Comparison of ENCODE assay signal across 28 mouse cellular contexts in genomic region chr1:135441861-135442260, GRCm38 (mm10).
"Had no signal": no experiment of that assay in that cellular context is flagged by ENCODE, and none has a peak within 500 bp of the region (broad histone marks: within the 10 kb centered on the region; RNA-seq: fewer than 3 reads in every experiment).

No protein-coding gene starts in this region.

- H3K4me1 ChIP-seq: embryonic facial prominence, embryonic 10.5 days; embryonic facial prominence, embryonic 12.5 days; embryonic facial prominence, embryonic 13.5 days; embryonic facial prominence, embryonic 15.5 days; forebrain, embryonic 10.5 days; forebrain, embryonic 12.5 days; forebrain, embryonic 13.5 days; forebrain, embryonic 15.5 days had no signal

- H3K27ac ChIP-seq: embryonic facial prominence, embryonic 10.5 days; embryonic facial prominence, embryonic 12.5 days; embryonic facial prominence, embryonic 13.5 days; embryonic facial prominence, embryonic 15.5 days; forebrain, embryonic 10.5 days; forebrain, embryonic 12.5 days; forebrain, embryonic 13.5 days; forebrain, embryonic 15.5 days; gastrocnemius, adult 2 months; heart, adult 2 months had no signal

- H3K4me2 ChIP-seq: embryonic facial prominence, embryonic 12.5 days; embryonic facial prominence, embryonic 13.5 days; embryonic facial prominence, embryonic 15.5 days; forebrain, embryonic 12.5 days; forebrain, embryonic 13.5 days; forebrain, embryonic 15.5 days had no signal

- H3K9ac ChIP-seq: embryonic facial prominence, embryonic 12.5 days; embryonic facial prominence, embryonic 13.5 days; embryonic facial prominence, embryonic 15.5 days; forebrain, embryonic 12.5 days; forebrain, embryonic 13.5 days; forebrain, embryonic 15.5 days; forebrain, postnatal 0 days had no signal

- H3K27me3 ChIP-seq: embryonic facial prominence, embryonic 12.5 days; embryonic facial prominence, embryonic 13.5 days; embryonic facial prominence, embryonic 15.5 days; forebrain, embryonic 12.5 days; forebrain, embryonic 13.5 days; forebrain, embryonic 15.5 days had no signal

- DNase-seq: cerebellum, adult 2 months; cerebellum, adult 8-10 months; cerebellum, adult 9-10 months; cerebellum, adult 9-11 months; cerebellum, postnatal 10 days; cerebellum, postnatal 14 days; cerebellum, postnatal 25 days; cerebellum, postnatal 36 days; embryo, embryonic 11 days; forebrain, postnatal 0 days; gastrocnemius, adult 2 months; gastrocnemius, postnatal 10 days; gastrocnemius, postnatal 14 days; gastrocnemius, postnatal 25 days; gastrocnemius, postnatal 36 days; heart, adult 18-20 months; heart, adult 2 months had no signal

- ATAC-seq: forebrain, embryonic 13.5 days; forebrain, embryonic 14.5 days; forebrain, embryonic 15.5 days; forebrain, embryonic 16.5 days; forebrain, postnatal 0 days had no signal

- H3K4me3 ChIP-seq: embryonic facial prominence, embryonic 10.5 days; embryonic facial prominence, embryonic 12.5 days; embryonic facial prominence, embryonic 13.5 days; embryonic facial prominence, embryonic 15.5 days; erythroblast, embryonic 14.5 days; forebrain, embryonic 10.5 days; forebrain, embryonic 12.5 days; forebrain, embryonic 13.5 days; forebrain, embryonic 15.5 days; gastrocnemius, adult 2 months; heart, adult 2 months had no signal

- H3K9me3 ChIP-seq: embryonic facial prominence, embryonic 10.5 days; embryonic facial prominence, embryonic 12.5 days; embryonic facial prominence, embryonic 13.5 days; embryonic facial prominence, embryonic 15.5 days; forebrain, embryonic 10.5 days; forebrain, embryonic 12.5 days; forebrain, embryonic 13.5 days; forebrain, embryonic 15.5 days had no signal
